12 mouse cellular contexts compared by ENCODE assay signal in genomic region chr1:178309487-178309886, GRCm38 (mm10).
"Had no signal": no experiment of that assay in that cellular context is flagged by ENCODE, and none has a peak within 500 bp of the region (broad histone marks: within the 10 kb centered on the region; RNA-seq: fewer than 3 reads in every experiment).

No protein-coding gene starts in this region.

- H3K27me3 ChIP-seq: liver, embryonic 15.5 days; neural tube, embryonic 12.5 days had no signal

- H3K4me1 ChIP-seq: neural tube, embryonic 12.5 days had no signal

- ATAC-seq: hindbrain, postnatal 0 days had no signal

- H3K36me3 ChIP-seq: liver, embryonic 15.5 days; neural tube, embryonic 12.5 days had no signal

- H3K9me3 ChIP-seq: liver, embryonic 15.5 days; neural tube, embryonic 12.5 days had no signal

- H3K4me3 ChIP-seq: liver, embryonic 15.5 days; neural tube, embryonic 12.5 days had no signal

- DNase-seq: kidney, adult 11 months; kidney, adult 9 months; kidney, postnatal 14 days; layer of hippocampus, adult 9-11 months; layer of hippocampus, postnatal 36 days; midbrain, embryonic 14.5 days; thymus, adult 18-20 months; thymus, postnatal 14 days had no signal

- H3K27ac ChIP-seq: hindbrain, postnatal 0 days; liver, embryonic 15.5 days; neural tube, embryonic 12.5 days had no signal

- H3K4me2 ChIP-seq: liver, embryonic 11.5 days; liver, embryonic 15.5 days; neural tube, embryonic 12.5 days had no signal

- H3K9ac ChIP-seq: liver, embryonic 15.5 days; neural tube, embryonic 12.5 days had no signal
